Mouse (Mus musculus) kidney, adult 10 weeks (tissue): ENCODE measurements around the gene Wrb. TPM values are rescaled to one million over a fixed set of nuclear protein-coding genes. Genes with fewer than 3 reads are reported as not detected.

Source experiments
- polyA plus RNA-seq: library from polyadenylated mRNA; stranded (reverse); fragments of 350-450 nt; fragmentation: Illumina TruSeq; extraction: RNeasy Lipid Tissue Mini Kit (QIAGEN cat#74804); gene quantifications from one replicate; pipeline ENCODE4 v1.2.3, GENCODE M21; 2014; ENCODE audit warnings: low read depth, low replicate concordance

Gene Wrb
- polyA plus RNA-seq: 12.8 TPM

DNA sequence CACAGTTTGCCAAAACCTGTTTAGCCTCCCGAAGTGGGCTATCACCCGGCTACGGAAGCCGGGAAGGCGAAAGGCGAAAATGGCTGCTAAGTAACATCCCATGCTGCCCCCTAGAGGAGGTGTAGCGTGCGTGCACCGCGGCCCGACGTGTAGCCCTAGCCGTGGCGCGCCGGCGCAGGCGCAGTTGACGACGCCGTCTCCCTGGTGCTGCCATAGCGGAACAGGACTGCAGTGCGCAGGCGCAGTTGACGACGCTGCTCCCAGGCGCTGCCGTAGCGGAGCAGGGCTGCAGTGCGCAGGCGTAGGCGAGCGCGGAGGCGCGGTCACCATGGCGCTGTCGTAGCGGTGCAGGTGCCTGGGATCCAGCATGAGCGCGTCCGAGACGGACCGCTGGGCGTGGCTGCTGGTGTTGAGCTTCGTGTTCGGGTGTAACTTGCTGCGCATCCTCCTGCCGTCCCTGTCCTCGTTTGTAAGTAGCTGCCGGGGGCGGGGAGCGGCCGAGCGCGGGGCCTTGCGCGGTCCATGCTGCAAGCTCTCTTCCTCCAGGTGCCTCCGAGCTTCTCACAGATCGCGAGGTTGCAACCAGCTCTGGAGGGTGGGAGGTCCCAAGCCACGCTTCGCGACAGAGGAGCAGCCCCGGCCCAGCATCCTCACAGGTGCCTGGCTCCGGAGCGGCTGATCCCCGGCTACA lies at the start of gene Wrb:
Gene Wrb (plus strand): TSS at position 298 of the 691 bp plus-strand sequence.

DNA sequence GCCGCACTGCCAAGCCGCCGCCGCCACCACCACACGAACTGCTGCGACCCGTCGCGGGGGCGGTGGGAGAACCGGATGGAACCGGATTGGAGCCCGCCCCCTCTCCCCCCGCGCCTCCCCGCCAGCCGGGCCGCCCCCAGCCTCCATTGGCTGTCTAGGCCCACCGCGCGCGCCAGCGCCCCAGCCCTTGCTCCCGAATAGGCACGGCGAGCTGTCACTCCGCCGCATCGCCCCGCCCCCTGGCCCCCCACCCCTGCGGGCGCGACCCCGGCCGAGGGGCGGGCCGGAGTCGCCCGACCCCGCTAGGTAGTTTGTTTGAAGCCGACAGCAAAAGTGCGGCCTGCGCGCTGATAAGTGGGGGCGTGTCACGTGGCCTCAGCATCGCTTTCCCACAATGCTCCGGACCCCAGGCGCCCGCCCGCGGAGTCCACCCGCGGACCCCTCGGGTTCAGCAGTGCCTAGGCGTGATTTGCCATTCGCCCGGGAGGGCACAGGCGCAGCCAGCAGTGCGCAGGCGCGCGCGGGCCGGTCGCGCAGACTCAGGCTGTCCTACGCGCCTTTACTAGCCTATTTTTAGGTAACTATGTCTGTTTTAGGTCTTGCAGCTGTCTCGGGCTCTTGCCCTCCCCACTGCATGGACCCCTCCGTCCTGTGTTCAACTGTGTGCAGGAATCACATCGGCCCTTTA lies 17.4 kb upstream of the Wrb start, which contains the start of gene Hmgn1:
Gene Hmgn1 (minus strand): TSS at position 73 of the 688 bp plus-strand sequence.

DNA sequence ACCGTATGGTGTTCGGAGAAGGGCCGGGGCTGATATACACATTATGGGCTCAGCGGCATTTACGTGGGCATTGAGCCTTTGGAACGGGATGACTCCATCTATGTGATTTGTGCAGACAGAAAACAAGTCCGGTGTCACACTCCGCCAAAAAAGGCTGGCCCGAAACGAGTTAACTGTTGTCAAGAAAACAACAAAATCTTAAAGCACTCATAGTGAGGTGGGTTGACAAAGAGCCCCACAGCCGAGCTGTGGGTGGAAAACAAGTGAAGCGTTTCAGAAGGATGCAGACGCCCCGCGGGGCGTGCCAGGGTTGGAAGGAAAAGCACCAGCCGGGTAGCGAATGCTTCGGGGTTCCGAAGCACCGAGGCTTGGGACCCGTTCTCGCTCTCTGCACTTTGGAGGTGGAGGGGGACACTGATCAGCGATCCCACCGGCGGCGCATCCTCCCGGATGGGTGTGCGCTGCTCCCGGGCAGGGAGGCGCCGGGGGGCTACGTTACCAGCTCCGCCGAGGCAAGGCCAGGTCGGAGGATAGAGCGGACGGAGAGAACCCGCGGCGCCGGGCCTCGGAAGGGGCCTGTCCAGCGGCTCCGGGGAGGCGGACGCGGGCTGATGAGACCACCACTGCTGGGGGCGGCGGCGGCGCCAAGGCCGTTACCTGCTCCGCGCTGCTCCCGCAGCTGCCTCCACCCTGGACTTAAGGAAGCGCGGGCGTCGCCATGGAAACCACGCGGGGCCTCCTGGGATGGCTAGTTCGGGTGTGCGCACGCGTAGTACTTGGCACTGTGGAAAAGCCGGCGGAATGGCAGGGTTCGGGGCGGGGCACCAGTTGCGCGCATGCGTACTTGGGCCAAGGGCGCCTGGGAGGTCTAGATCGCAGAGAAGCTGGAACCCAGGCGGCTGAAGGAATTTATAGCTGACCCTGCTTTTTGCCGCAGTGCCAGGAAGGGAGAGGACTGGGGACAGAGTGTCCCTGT lies 46.6 kb downstream of the Wrb start, which contains the start of gene Lca5l:
Gene Lca5l (minus strand): TSS at position 741 of the 976 bp plus-strand sequence.

DNA sequence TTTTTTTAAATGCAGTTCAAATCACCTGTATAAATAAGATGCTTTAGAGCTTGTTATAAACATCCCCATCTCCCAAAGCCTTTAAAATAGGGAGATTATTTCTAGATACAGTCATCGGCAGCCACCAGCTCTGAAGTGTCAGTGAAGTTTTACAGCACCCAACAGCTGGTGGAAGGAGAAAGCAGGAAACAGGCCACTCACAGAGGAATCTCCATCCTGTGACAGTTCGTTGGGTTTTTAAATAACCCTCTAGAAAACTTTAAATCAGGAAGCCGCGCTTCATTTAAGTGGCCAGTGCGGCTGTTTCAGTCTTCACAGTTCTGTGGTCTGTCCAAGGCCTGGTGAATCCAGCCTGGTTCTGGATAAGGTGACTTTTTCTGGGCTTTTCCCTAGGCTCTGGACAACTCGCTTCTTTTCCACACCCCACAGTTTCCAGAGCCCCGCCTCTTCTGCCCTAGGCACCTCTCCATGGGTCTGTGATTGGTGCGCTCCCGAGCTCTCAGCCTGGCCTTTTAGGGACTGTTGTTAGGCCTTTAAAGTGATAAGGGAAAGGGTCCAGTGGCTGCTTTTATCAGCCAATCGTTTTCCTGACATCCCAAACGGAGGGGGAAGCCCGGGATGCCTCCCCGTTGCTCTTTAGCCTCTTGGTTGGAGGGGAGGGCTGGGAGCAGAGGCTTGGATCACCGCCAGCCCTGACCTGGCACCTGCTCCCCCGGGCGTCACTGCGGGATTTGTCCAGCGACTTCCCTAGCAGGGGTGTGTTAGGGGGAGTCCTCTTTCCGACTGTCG lies 54.9 kb downstream of the Wrb start, which contains the start of gene Sh3bgr:
Gene Sh3bgr (plus strand): TSS at position 538 of the 789 bp plus-strand sequence.

Other genes starting within 250 kb of the Wrb start
- gene Psmg1, start 154.4 kb upstream of the Wrb start, polyA plus RNA-seq: 34.6 TPM
- 40.2 TPM for gene Brwd1, start 62.9 kb upstream of the Wrb start, polyA plus RNA-seq
- gene Hmgn1, start 17.7 kb upstream of the Wrb start, polyA plus RNA-seq: 171 TPM
- 0.53 TPM for gene Lca5l, start 46.9 kb downstream of the Wrb start, polyA plus RNA-seq
- gene Sh3bgr, start 55.0 kb downstream of the Wrb start, polyA plus RNA-seq: 4.6 TPM
- gene B3galt5, start 90.4 kb downstream of the Wrb start, polyA plus RNA-seq: 26.8 TPM